Mouse (Mus musculus) forebrain, embryonic 13.5 days (tissue): Measurements from ENCODE around the gene Zc3h12d. TPM values are rescaled to one million over a fixed set of nuclear protein-coding genes. Genes with fewer than 3 reads are reported as not detected.

ENCODE experiments used
- ATAC-seq: fragments of 200-750 bp; cut with Nextera tagmentation; 2 replicates; pipeline ENCODE4 v1.8.0; 2017
- H3K27ac ChIP-seq: fragments of 300-500 bp; sonication (generic); 2 replicates; pipeline ENCODE4 v1.5.1; 2015; ENCODE audit warnings: inconsistent platforms, mild to moderate bottlenecking, moderate library complexity
- H3K27me3 ChIP-seq: fragments of 300-500 bp; sonication (generic); 2 replicates; pipeline ENCODE4 v1.6.1; 2015; ENCODE audit warnings: mild to moderate bottlenecking, inconsistent platforms
- H3K36me3 ChIP-seq: fragments of 300-500 bp; sonication (generic); 2 replicates; pipeline ENCODE4 v1.6.1; 2015; ENCODE audit warnings: mild to moderate bottlenecking, inconsistent platforms; ENCODE audit not compliant: poor library complexity, severe bottlenecking
- H3K4me1 ChIP-seq: fragments of 300-500 bp; sonication (generic); 2 replicates; pipeline ENCODE4 v1.6.1; 2015; ENCODE audit warnings: inconsistent platforms
- H3K4me2 ChIP-seq: fragments of 300-500 bp; sonication (generic); 2 replicates; pipeline ENCODE4 v1.6.1; 2015; ENCODE audit warnings: inconsistent platforms, mild to moderate bottlenecking, moderate library complexity
- H3K4me3 ChIP-seq: fragments of 300-500 bp; sonication (generic); 2 replicates; pipeline ENCODE4 v1.5.1; 2015; ENCODE audit warnings: mild to moderate bottlenecking, inconsistent platforms
- H3K9ac ChIP-seq: fragments of 300-500 bp; sonication (generic); 2 replicates; pipeline ENCODE4 v1.6.1; 2015; ENCODE audit warnings: mild to moderate bottlenecking, inconsistent platforms
- H3K9me3 ChIP-seq: fragments of 300-500 bp; sonication (generic); replicated peaks from 2 replicates; pipeline ENCODE4 v1.6.1; 2016; ENCODE audit warnings: inconsistent platforms
- WGBS: fragments of 180-500 bp; shearing (Covaris S2); methylation state at CpG from one replicate; pipeline ENCODE4 v1.1.7; 2015; 5-methylcytosine and 5-hydroxymethylcytosine counted together
- polyA plus RNA-seq: library from polyadenylated mRNA; unstranded; fragments of >200 nt; fragmentation: Nextera tagmentation; extraction: Ambion mirVana; gene quantifications from 2 replicates; pipeline ENCODE4 v1.2.1, GENCODE M21; 2015

The Zc3h12d gene
- polyA plus RNA-seq, 1 experiment from 2014 or later, result not detected

- Histone ChIP-seq H3K27ac (no peak overlapping the region), H3K36me3 (peaks cover 65% of the 10 kb centered on the region), H3K4me2 (no peak overlapping the region), H3K4me3 (no peak overlapping the region), H3K4me1 (no peaks in the 10 kb centered on the region), H3K9ac (no peak overlapping the region), H3K9me3 (no peaks in the 10 kb centered on the region), H3K27me3 (no peaks in the 10 kb centered on the region)
- WGBS, result 97% methylated on average over 12 of the region's 12 CpGs
- ATAC-seq, result no peak
Measured at GRCm38 (mm10) chr10:7821981-7822380, 10.3 kb upstream of the Zc3h12d start.

GRCm38 (mm10) chr10:7824663-7825280 lies 7.5 kb upstream of the Zc3h12d start:
- no peaks in the 10 kb centered on the region for H3K4me1 ChIP-seq
- WGBS, result 87% methylated on average over 9 of the region's 9 CpGs

GRCm38 (mm10) chr10:7825281-7825665 lies 7.0 kb upstream of the Zc3h12d start:
- Histone ChIP-seq H3K36me3 (peaks cover 50% of the 10 kb centered on the region), H3K4me2 (no peak overlapping the region), H3K27ac (no peak overlapping the region), H3K4me1 (no peaks in the 10 kb centered on the region), H3K4me3 (no peak overlapping the region), H3K27me3 (no peaks in the 10 kb centered on the region), H3K9ac (no peak overlapping the region), H3K9me3 (no peaks in the 10 kb centered on the region)
- no peak for ATAC-seq
- 91% methylated on average over 4 of the region's 4 CpGs for whole genome bisulfite sequencing

More at GRCm38 (mm10) chr10:7824663-7825280, 7.5 kb upstream of the Zc3h12d start:
- Histone ChIP-seq H3K4me3 (no peak overlapping the region), H3K4me2 (no peak overlapping the region), H3K9ac (no peak overlapping the region), H3K9me3 (no peaks in the 10 kb centered on the region), H3K27ac (no peak overlapping the region), H3K27me3 (no peaks in the 10 kb centered on the region), H3K36me3 (peaks cover 52% of the 10 kb centered on the region)
- no peak for ATAC-seq

- Histone ChIP-seq H3K27ac (no peak overlapping the region), H3K4me1 (no peaks in the 10 kb centered on the region), H3K27me3 (no peaks in the 10 kb centered on the region), H3K9ac (no peak overlapping the region), H3K9me3 (no peaks in the 10 kb centered on the region), H3K4me3 (no peak overlapping the region), H3K4me2 (no peak overlapping the region), H3K36me3 (peaks cover 42% of the 10 kb centered on the region)
- 93% methylated on average over 9 of the region's 9 CpGs for WGBS
- no peak for ATAC-seq
Measured at GRCm38 (mm10) chr10:7826106-7826505, 6.2 kb upstream of the Zc3h12d start.

- Histone ChIP-seq H3K36me3 (no peaks in the 10 kb centered on the region), H3K4me2 (no peak overlapping the region), H3K27me3 (no peaks in the 10 kb centered on the region), H3K9me3 (no peaks in the 10 kb centered on the region), H3K9ac (no peak overlapping the region), H3K27ac (no peak overlapping the region), H3K4me1 (0 out of 2 replicates have a peak, but pooled peaks cover 3% of the 10 kb centered on the region), H3K4me3 (no peak overlapping the region)
- no peak for ATAC-seq
- 87% methylated on average over 9 of the region's 9 CpGs for WGBS
Measured at GRCm38 (mm10) chr10:7833377-7834165, 1.3 kb downstream of the Zc3h12d start.

- no peak overlapping the region for H3K27ac ChIP-seq
- H3K4me3 ChIP-seq, result no peak overlapping the region
- H3K4me1 ChIP-seq, result 0 out of 2 replicates have a peak, but pooled peaks cover 3% of the 10 kb centered on the region
- no peak overlapping the region for H3K4me2 ChIP-seq
- 80% methylated on average over 10 of the region's 10 CpGs for WGBS
- no peaks in the 10 kb centered on the region for H3K27me3 ChIP-seq
- no peaks in the 10 kb centered on the region for H3K9me3 ChIP-seq
- no peaks in the 10 kb centered on the region for H3K36me3 ChIP-seq
- no peak overlapping the region for H3K9ac ChIP-seq
- no peak for ATAC-seq
Measured at GRCm38 (mm10) chr10:7834671-7835225, 2.5 kb downstream of the Zc3h12d start.

GRCm38 (mm10) chr10:7836902-7837301 lies 4.6 kb downstream of the Zc3h12d start:
- Histone ChIP-seq H3K36me3 (no peaks in the 10 kb centered on the region), H3K27me3 (no peaks in the 10 kb centered on the region), H3K9me3 (no peaks in the 10 kb centered on the region), H3K27ac (no peak overlapping the region), H3K9ac (no peak overlapping the region), H3K4me2 (no peak overlapping the region), H3K4me1 (0 out of 2 replicates have a peak, but pooled peaks cover 3% of the 10 kb centered on the region), H3K4me3 (no peak overlapping the region)
- 72% methylated on average over 2 of the region's 2 CpGs for WGBS
- ATAC-seq, result no peak

- H3K9ac ChIP-seq, result no peak overlapping the region
- no peak overlapping the region for H3K4me2 ChIP-seq
- no peaks in the 10 kb centered on the region for H3K9me3 ChIP-seq
- H3K27ac ChIP-seq, result no peak overlapping the region
- H3K4me3 ChIP-seq, result no peak overlapping the region
- no peaks in the 10 kb centered on the region for H3K4me1 ChIP-seq
- no peak for ATAC-seq
- H3K27me3 ChIP-seq, result no peaks in the 10 kb centered on the region
- 90% methylated on average over 8 of the region's 8 CpGs for WGBS
- H3K36me3 ChIP-seq, result no peaks in the 10 kb centered on the region
Measured at GRCm38 (mm10) chr10:7837446-7837845, 5.2 kb downstream of the Zc3h12d start.

- 90% methylated on average over 8 of the region's 8 CpGs for WGBS
- Histone ChIP-seq H3K4me2 (no peak overlapping the region), H3K36me3 (no peaks in the 10 kb centered on the region), H3K9me3 (no peaks in the 10 kb centered on the region), H3K27ac (no peak overlapping the region), H3K9ac (no peak overlapping the region), H3K27me3 (no peaks in the 10 kb centered on the region), H3K4me1 (no peaks in the 10 kb centered on the region), H3K4me3 (no peak overlapping the region)
- ATAC-seq, result no peak
Measured at GRCm38 (mm10) chr10:7838036-7838435, 5.8 kb downstream of the Zc3h12d start.

GRCm38 (mm10) chr10:7838874-7839421 lies 6.7 kb downstream of the Zc3h12d start:
- WGBS, result 90% methylated on average over 5 of the region's 5 CpGs
- H3K4me1 ChIP-seq, result no peaks in the 10 kb centered on the region
- no peaks in the 10 kb centered on the region for H3K9me3 ChIP-seq
- H3K27ac ChIP-seq, result no peak overlapping the region
- H3K4me2 ChIP-seq, result no peak overlapping the region
- no peak overlapping the region for H3K4me3 ChIP-seq
- H3K9ac ChIP-seq, result no peak overlapping the region
- no peaks in the 10 kb centered on the region for H3K27me3 ChIP-seq
- no peak for ATAC-seq
- H3K36me3 ChIP-seq, result no peaks in the 10 kb centered on the region

GRCm38 (mm10) chr10:7839551-7840352 lies 7.5 kb downstream of the Zc3h12d start:
- Histone ChIP-seq H3K36me3 (no peaks in the 10 kb centered on the region), H3K27ac (no peak overlapping the region), H3K4me1 (no peaks in the 10 kb centered on the region), H3K4me2 (no peak overlapping the region), H3K9ac (no peak overlapping the region), H3K4me3 (no peak overlapping the region), H3K9me3 (no peaks in the 10 kb centered on the region), H3K27me3 (no peaks in the 10 kb centered on the region)
- WGBS, result 83% methylated on average over 22 of the region's 22 CpGs
- no peak for ATAC-seq
